Mouse (Mus musculus): ENCODE data around the gene Dpf3.

Gene Dpf3

GRCm38 (mm10) chr12:83466508-83467430 is 20.7 kb downstream of the Dpf3 start:
- DNase-seq (ENCODE audit: low spot score in 2 of 2) = no peak

DNA sequence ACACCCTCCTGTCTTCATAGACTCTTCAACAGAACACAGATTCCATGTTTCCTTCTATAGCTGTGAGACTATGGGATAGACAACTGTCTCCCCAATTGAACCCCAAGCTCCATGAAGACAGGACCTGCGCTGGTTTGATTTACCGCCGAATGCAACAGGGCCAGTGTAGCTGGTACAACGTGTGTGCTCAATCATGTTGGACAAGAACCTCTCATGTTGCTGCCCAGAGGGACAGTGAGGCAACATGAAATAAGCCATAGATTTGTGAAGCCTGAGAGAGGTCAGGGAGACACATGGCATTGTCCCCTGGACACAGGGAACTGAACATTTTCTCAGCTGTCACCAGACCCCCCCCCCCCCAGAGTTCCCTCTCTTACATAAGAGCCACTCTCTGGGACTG is 21.5 kb downstream of the Dpf3 start:
- DNase-seq (ENCODE audit: low spot score in 2 of 2) = no peak

- no peak for DNase-seq (ENCODE audit: low spot score in 2 of 2)
Measured at GRCm38 (mm10) chr12:83460272-83460671, 27.2 kb downstream of the Dpf3 start.

GRCm38 (mm10) chr12:83454697-83455321 is 32.7 kb downstream of the Dpf3 start:
- DNase-seq (ENCODE audit: low spot score in 2 of 2) = no peak

GRCm38 (mm10) chr12:83451850-83452249 is 35.7 kb downstream of the Dpf3 start:
- no peak for DNase-seq (ENCODE audit: low spot score in 2 of 2)

DNA sequence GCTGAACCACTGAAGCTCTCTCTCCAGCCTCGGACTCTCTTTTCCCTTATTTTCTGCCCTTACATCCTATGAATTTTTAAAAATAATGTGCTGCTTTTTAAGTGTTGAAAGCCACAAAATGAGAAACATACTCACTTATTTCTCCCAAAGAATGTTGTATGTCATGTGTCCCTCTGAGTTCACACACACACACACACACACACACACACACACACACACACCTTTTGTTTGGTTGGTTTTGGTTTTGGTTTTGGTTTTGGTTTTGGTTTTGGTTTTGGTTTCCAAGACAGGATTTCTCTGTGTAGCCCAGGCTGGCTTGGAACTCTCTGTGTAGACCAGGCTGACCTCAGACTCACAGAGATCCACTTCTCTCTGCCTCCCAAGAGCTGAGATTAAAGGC is 37.0 kb downstream of the Dpf3 start:
- DNase-seq (ENCODE audit: low spot score in 2 of 2) = no peak

GRCm38 (mm10) chr12:83449202-83449601 is 38.3 kb downstream of the Dpf3 start:
- DNase-seq (ENCODE audit: low spot score in 2 of 2) = no peak

- DNase-seq (ENCODE audit: low spot score in 2 of 2) = no peak
Measured at GRCm38 (mm10) chr12:83445587-83445986, 41.9 kb downstream of the Dpf3 start.

GRCm38 (mm10) chr12:83444448-83444847 is 43.1 kb downstream of the Dpf3 start:
- peak; percentile 12 to 25 for DNase-seq (ENCODE audit: low spot score in 2 of 2)

- DNase-seq (ENCODE audit: low spot score in 2 of 2) = no peak
Measured at GRCm38 (mm10) chr12:83438002-83438401, 49.5 kb downstream of the Dpf3 start.

GRCm38 (mm10) chr12:83433987-83434698 is 53.4 kb downstream of the Dpf3 start:
- DNase-seq (ENCODE audit: low spot score in 2 of 2) = no peak

DNA sequence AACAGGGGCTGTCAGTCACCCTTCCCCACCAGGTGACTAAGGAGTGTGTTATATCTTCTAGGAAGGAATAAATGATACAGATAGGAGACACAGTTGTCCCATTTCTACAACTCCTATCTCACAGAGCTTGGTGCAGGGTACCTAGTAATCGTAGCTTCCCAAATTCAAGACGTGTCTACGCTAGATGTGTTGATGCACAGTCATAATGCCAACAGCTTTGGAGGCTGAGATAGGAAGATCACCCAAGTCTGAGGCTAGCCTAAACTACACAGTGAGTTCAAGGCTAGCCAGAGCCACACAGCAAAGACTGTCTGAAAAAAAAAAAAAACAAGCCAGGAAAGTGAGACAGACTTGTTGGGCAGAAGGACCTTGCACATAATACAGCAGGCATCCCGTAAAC is 54.1 kb downstream of the Dpf3 start:
- DNase-seq (ENCODE audit: low spot score in 2 of 2) = no peak

DNA sequence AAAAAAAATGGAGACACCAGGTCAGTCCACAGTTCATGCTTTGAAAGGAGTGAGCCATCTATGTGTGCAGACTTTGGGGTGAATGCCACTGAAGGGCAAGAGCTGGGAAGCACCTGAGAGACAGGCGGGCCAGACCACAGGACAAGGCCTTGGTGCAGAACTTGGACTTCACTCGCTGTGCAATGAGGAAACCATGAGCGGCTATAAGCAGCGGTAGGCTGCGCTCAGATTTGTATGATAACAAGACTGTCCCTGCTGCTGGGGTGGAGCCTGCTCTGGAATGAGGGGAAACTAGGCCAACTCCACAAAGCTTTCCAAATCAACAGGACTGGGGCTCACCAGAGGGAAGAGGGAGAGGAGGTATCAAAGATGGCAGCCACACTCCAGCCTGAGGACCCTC is 57.3 kb downstream of the Dpf3 start:
- DNase-seq (ENCODE audit: low spot score in 2 of 2) = no peak

GRCm38 (mm10) chr12:83428016-83428415 is 59.5 kb downstream of the Dpf3 start:
- DNase-seq (ENCODE audit: low spot score in 2 of 2) = no peak

DNA sequence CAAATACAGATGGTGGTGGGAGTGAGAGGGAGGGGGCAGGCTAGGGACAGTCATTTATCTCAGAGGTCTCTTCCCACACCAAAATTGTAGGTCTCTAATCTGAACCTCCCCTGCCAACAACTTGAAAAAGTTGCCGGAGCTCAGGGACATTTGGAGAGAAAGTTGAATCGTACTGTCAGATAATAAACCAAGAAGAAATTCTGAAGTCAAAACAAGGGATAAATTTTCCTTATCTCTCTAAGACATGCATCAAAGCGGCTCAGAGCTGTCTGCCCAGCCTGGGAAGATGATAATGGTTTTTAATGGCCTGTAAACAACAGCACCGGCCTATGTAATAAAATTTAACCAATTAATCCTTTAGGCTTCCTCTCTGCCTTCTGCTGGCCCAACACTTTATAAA is 59.9 kb downstream of the Dpf3 start:
- no peak for DNase-seq (ENCODE audit: low spot score in 2 of 2)

- no peak for DNase-seq (ENCODE audit: low spot score in 2 of 2)
Measured at GRCm38 (mm10) chr12:83426326-83426725, 61.2 kb downstream of the Dpf3 start.

DNA sequence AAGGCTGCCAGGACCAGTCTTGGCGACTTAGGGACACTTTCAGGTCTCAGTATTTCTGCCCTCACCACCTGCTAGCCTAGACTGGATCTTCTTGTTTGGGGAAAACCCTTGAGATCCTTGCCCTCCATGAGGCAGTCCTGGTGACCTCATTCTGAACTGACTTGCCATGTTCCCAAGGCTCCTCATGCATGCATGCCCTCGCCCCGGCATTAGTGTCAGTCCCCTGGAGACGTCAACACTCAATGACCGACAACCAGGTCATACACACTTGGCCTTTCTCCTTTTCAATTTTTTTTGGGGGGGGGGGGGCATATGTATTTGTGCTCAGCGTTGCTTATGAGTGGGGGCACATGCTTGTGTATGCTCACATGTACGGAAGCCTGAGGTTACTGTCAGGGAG is 61.8 kb downstream of the Dpf3 start:
- DNase-seq (ENCODE audit: low spot score in 2 of 2) = no peak

- peak in 1 of 2 experiments; percentile 19 for DNase-seq (ENCODE audit: low spot score in 2 of 2)
Measured at GRCm38 (mm10) chr12:83424720-83425444, 62.6 kb downstream of the Dpf3 start.

DNA sequence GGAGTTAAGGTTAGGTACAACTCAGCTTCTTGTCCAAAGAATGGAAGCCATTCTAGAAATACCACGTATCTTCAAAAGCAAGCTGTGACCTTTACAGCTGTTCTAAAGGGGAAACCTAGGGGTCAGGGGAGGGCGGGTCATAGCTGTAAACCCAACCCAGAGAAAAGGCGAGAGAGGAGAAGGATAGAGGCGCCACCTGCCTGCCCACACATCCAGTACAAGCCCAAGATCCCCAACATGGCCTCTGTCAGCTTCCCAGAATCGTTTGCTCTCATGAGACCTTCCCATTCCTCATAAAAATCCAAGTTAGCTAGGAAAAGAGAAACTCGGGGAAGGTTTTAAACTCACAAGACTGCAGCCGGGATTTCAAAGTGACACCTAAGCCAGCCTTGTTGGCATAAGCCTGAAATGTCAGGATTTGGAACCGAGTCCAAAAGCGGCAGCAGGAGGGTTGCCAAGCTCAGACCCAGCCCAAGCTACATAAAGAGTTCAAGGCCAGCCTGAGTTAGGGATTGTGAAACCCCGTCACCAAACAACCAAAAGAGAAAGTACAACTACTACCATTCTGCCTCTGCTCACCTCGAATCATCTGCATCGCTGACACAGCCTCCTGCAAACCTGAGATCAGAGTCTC is 63.3 kb downstream of the Dpf3 start:
- DNase-seq (ENCODE audit: low spot score in 2 of 2) = no peak

- DNase-seq (ENCODE audit: low spot score in 2 of 2) = no peak
Measured at GRCm38 (mm10) chr12:83420346-83420745, 67.2 kb downstream of the Dpf3 start.

GRCm38 (mm10) chr12:83415207-83415606 is 72.3 kb downstream of the Dpf3 start:
- no peak for DNase-seq (ENCODE audit: low spot score in 2 of 2)
